Mouse (Mus musculus): ENCODE data around the gene Adra2a.
A peak's percentile ranks its signal among the peaks of the same experiment; 100 is the strongest.

Gene Adra2a

GRCm38 (mm10) chr19:54043851-54044250 is at the start of gene Adra2a:
TSS of gene Adra2a (plus strand) at chr19:54044151.
- DNase-seq (ENCODE audit: low spot score in 2 of 2), result no peak

- no peak for DNase-seq (ENCODE audit: low spot score in 2 of 2)
Measured at GRCm38 (mm10) chr19:53994276-53994675, 49.7 kb upstream of the Adra2a start.

GRCm38 (mm10) chr19:54010973-54011372 is 33.0 kb upstream of the Adra2a start:
- DNase-seq (ENCODE audit: low spot score in 2 of 2), result no peak

- DNase-seq (ENCODE audit: low spot score in 2 of 2), result no peak
Measured at GRCm38 (mm10) chr19:54014999-54015398, 29.0 kb upstream of the Adra2a start.

- no peak for DNase-seq (ENCODE audit: low spot score in 2 of 2)
Measured at GRCm38 (mm10) chr19:54015503-54015902, 28.4 kb upstream of the Adra2a start.

GRCm38 (mm10) chr19:54035100-54035499 is 8.9 kb upstream of the Adra2a start:
- DNase-seq (ENCODE audit: low spot score in 2 of 2), result no peak

- no peak for DNase-seq (ENCODE audit: low spot score in 2 of 2)
Measured at GRCm38 (mm10) chr19:54039441-54039840, 4.5 kb upstream of the Adra2a start.

- DNase-seq (ENCODE audit: low spot score in 2 of 2), result no peak
Measured at GRCm38 (mm10) chr19:54040356-54041028, 3.5 kb upstream of the Adra2a start.

GRCm38 (mm10) chr19:54041029-54041367 is 3.0 kb upstream of the Adra2a start:
- DNase-seq (ENCODE audit: low spot score in 2 of 2), result no peak

- DNase-seq (ENCODE audit: low spot score in 2 of 2), result peak; percentile 62 to 78
Measured at GRCm38 (mm10) chr19:54044507-54045371, 788 bp downstream of the Adra2a start.

- peak in 1 of 2 experiments; percentile 19 for DNase-seq (ENCODE audit: low spot score in 2 of 2)
Measured at GRCm38 (mm10) chr19:54045412-54045811, 1.5 kb downstream of the Adra2a start.

- peak in 1 of 2 experiments; percentile 13 for DNase-seq (ENCODE audit: low spot score in 2 of 2)
Measured at GRCm38 (mm10) chr19:54045931-54046683, 2.2 kb downstream of the Adra2a start.

GRCm38 (mm10) chr19:54046684-54047070 is 2.7 kb downstream of the Adra2a start:
- DNase-seq (ENCODE audit: low spot score in 2 of 2), result peak in 1 of 2 experiments; percentile 11

- no peak for DNase-seq (ENCODE audit: low spot score in 2 of 2)
Measured at GRCm38 (mm10) chr19:54047386-54048050, 3.6 kb downstream of the Adra2a start.

- DNase-seq (ENCODE audit: low spot score in 2 of 2), result no peak
Measured at GRCm38 (mm10) chr19:54048161-54048885, 4.4 kb downstream of the Adra2a start.

GRCm38 (mm10) chr19:54051651-54052050 is 7.7 kb downstream of the Adra2a start:
- no peak for DNase-seq (ENCODE audit: low spot score in 2 of 2)

GRCm38 (mm10) chr19:54055845-54056244 is 11.9 kb downstream of the Adra2a start:
- no peak for DNase-seq (ENCODE audit: low spot score in 2 of 2)

- DNase-seq (ENCODE audit: low spot score in 2 of 2), result no peak
Measured at GRCm38 (mm10) chr19:54068447-54068846, 24.5 kb downstream of the Adra2a start.

GRCm38 (mm10) chr19:54070521-54070920 is 26.6 kb downstream of the Adra2a start:
- no peak for DNase-seq (ENCODE audit: low spot score in 2 of 2)

GRCm38 (mm10) chr19:54072233-54072800 is 28.4 kb downstream of the Adra2a start:
- no peak for DNase-seq (ENCODE audit: low spot score in 2 of 2)

All from frontal cortex, postnatal 14 days (tissue).